Mouse (Mus musculus) forebrain, embryonic 11.5 days (tissue): ENCODE data around the gene Pramef12. TPM values are rescaled to one million over a fixed set of nuclear protein-coding genes. Genes with fewer than 3 reads are reported as not detected.
"Not testable (repeated sequence)": the region's sequence is repeated elsewhere in the genome, so short reads cannot be mapped to it uniquely, and the experiment has no call there.

ENCODE experiments used
- ATAC-seq: fragments of 200-750 bp; cut with Nextera tagmentation; replicated peaks from 2 replicates; pipeline ENCODE4 v1.8.0; 2017; ENCODE audit warnings: moderate TSS enrichment; ENCODE audit not compliant: low FRiP score
- DNase-seq: peaks from one replicate; pipeline ENCODE4 v3.0.0-alpha.2; 2017; ENCODE audit warnings: low spot score
- H3K27ac ChIP-seq: fragments of 300-500 bp; sonication (generic); 2 replicates; pipeline ENCODE4 v1.5.1; 2014; ENCODE audit warnings: low read depth, low read length
- H3K27me3 ChIP-seq: fragments of 300-500 bp; sonication (generic); 2 replicates; pipeline ENCODE4 v1.6.1; 2014; ENCODE audit warnings: mild to moderate bottlenecking, low read length, mixed read lengths; ENCODE audit not compliant: control insufficient read depth, insufficient read depth
- H3K36me3 ChIP-seq: fragments of 300-500 bp; sonication (generic); 2 replicates; pipeline ENCODE4 v1.6.1; 2014; ENCODE audit warnings: mild to moderate bottlenecking, low read length, moderate library complexity, mixed read lengths; ENCODE audit not compliant: control insufficient read depth, insufficient read depth
- H3K4me1 ChIP-seq: fragments of 300-500 bp; sonication (generic); replicated peaks from 2 replicates; pipeline ENCODE4 v1.6.1; 2014; ENCODE audit warnings: low read length, mixed read lengths; ENCODE audit not compliant: control insufficient read depth, insufficient read depth
- H3K4me2 ChIP-seq: fragments of 300-500 bp; sonication (generic); 2 replicates; pipeline ENCODE4 v1.6.1; 2014; ENCODE audit warnings: low read depth, mild to moderate bottlenecking, low read length, moderate library complexity, mixed read lengths; ENCODE audit not compliant: severe bottlenecking
- H3K4me3 ChIP-seq: fragments of 300-500 bp; sonication (generic); 2 replicates; pipeline ENCODE4 v1.5.1; 2014; ENCODE audit warnings: low read depth, low read length
- H3K9ac ChIP-seq: fragments of 300-500 bp; sonication (generic); 2 replicates; pipeline ENCODE4 v1.6.1; 2014; ENCODE audit warnings: low read length
- H3K9me3 ChIP-seq: fragments of 300-500 bp; sonication (generic); 2 replicates; pipeline ENCODE4 v1.6.1; 2016; ENCODE audit warnings: low read length, mixed read lengths; ENCODE audit not compliant: control insufficient read depth
- WGBS: fragments of 180-500 bp; shearing (Covaris S2); extraction: QIAGEN DNeasy Blood & Tissue Kit; methylation state at CpG from one replicate; pipeline ENCODE4 v1.1.7; 2014; 5-methylcytosine and 5-hydroxymethylcytosine counted together
- polyA plus RNA-seq: library from polyadenylated mRNA; unstranded; fragments of >200 nt; fragmentation: Nextera tagmentation; extraction: Ambion mirVana; gene quantifications from 2 replicates; pipeline ENCODE4 v1.2.1, GENCODE M21; 2014

The Pramef12 gene
- polyA plus RNA-seq, 1 experiment from 2014 or later, result not detected

GRCm38 (mm10) chr4:144424590-144424989 lies 16.3 kb upstream of the Pramef12 start:
- no peaks in the 10 kb centered on the region for H3K27me3 ChIP-seq
- no peak for DNase-seq
- H3K4me2 ChIP-seq, result no peak overlapping the region
- no peaks in the 10 kb centered on the region; the same call in 1 of the 2 replicates for H3K9me3 ChIP-seq
- no peaks in the 10 kb centered on the region for H3K36me3 ChIP-seq
- H3K9ac ChIP-seq, result no peak overlapping the region
- no peaks in the 10 kb centered on the region for H3K4me1 ChIP-seq
- no peak overlapping the region for H3K4me3 ChIP-seq
- no peak overlapping the region for H3K27ac ChIP-seq
- ATAC-seq, result no peak
- WGBS, result 82% methylated on average over 5 of the region's 5 CpGs

GRCm38 (mm10) chr4:144420644-144421043 lies 12.4 kb upstream of the Pramef12 start:
- Histone ChIP-seq H3K4me3 (no peak overlapping the region), H3K27me3 (no peaks in the 10 kb centered on the region), H3K36me3 (no peaks in the 10 kb centered on the region), H3K4me2 (no peak overlapping the region), H3K9ac (no peak overlapping the region), H3K9me3 (no peaks in the 10 kb centered on the region; the same call in 1 of the 2 replicates), H3K4me1 (no peaks in the 10 kb centered on the region), H3K27ac (no peak overlapping the region)
- DNase-seq (no peak), ATAC-seq (no peak)

GRCm38 (mm10) chr4:144406261-144406660 lies 2.0 kb downstream of the Pramef12 start:
- Histone ChIP-seq H3K36me3 (no peaks in the 10 kb centered on the region), H3K4me1 (no peaks in the 10 kb centered on the region), H3K27me3 (no peaks in the 10 kb centered on the region), H3K4me3 (no peak overlapping the region), H3K9ac (no peak overlapping the region), H3K9me3 (peaks cover 2% of the 10 kb centered on the region; the same call in 1 of the 2 replicates), H3K27ac (no peak overlapping the region), H3K4me2 (no peak overlapping the region)
- WGBS, result 51% methylated on average over 3 of the region's 3 CpGs
- DNase-seq (no peak), ATAC-seq (no peak)

DNA sequence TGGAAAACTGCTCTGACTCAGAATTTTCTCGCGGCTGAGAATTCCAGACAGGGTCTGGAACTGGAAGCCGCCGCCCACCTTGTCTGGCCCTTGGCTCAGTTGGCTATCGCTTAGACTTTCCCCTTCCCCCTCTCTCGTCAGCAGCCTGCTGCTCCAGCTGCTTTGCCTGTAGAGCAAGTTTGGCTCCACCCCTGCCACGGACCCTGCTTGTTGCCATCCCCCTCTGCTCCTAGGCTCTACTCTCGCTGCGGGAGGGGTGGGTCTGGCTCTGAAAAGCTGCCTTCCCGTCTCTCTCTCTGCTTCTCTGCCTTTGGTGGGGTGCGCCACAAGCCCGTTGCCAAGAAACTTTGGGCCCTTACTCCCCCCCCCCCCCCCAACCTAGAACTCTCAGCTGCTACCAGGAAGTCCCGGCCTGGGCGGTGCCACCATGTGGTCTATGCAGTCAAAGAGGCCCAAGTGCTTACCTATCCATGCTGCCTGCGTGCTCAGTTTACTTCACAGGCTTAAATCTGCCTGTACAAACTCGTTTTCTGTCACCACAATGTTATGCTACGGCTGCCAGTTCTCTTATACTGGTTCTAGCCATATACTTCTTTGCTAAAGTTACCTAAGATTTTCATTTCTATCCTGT lies 3.7 kb downstream of the Pramef12 start:
- Histone ChIP-seq H3K9ac (no peak overlapping the region), H3K27me3 (no peaks in the 10 kb centered on the region), H3K4me2 (0 out of 2 replicates have a peak overlapping the region, but pooled peaks have one; percentile 24), H3K36me3 (no peaks in the 10 kb centered on the region), H3K9me3 (peaks cover 2% of the 10 kb centered on the region; the same call in 1 of the 2 replicates), H3K4me1 (no peaks in the 10 kb centered on the region), H3K27ac (no peak overlapping the region), H3K4me3 (no peak overlapping the region)
- 8% methylated on average over 17 of the region's 17 CpGs for WGBS
- ATAC-seq (no peak; the same call in 1 of the 2 replicates), DNase-seq (peak; percentile 51)

GRCm38 (mm10) chr4:144402712-144403111 lies 5.6 kb downstream of the Pramef12 start:
- H3K4me3 ChIP-seq, result no peak overlapping the region
- H3K4me1 ChIP-seq, result no peaks in the 10 kb centered on the region
- H3K27me3 ChIP-seq, result no peaks in the 10 kb centered on the region
- no peaks in the 10 kb centered on the region for H3K9me3 ChIP-seq
- ATAC-seq (no peak), DNase-seq (no peak)
- H3K9ac ChIP-seq, result no peak overlapping the region
- no peaks in the 10 kb centered on the region for H3K36me3 ChIP-seq
- H3K4me2 ChIP-seq, result no peak overlapping the region
- H3K27ac ChIP-seq, result no peak overlapping the region
- WGBS, result 84% methylated on average over 4 of the region's 4 CpGs

DNA sequence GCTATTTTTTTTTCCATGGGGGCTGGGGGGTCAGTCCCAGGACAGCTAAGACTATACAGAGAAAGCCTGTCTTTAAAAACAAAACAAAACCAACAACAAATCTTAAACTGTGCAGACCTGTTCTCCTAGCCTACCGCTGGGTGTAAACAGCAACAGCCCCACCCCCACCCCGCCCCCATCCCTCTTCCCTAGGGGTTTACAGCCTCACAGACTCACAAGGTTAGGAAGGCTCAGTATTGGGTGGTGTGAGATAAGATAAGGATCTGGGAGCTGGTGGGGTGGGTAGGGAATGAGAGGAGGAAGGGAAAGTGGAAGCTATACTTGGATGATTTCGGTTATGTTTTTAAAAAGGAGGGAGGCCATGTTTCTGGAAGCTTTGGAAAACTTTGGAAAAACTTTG lies 11.9 kb downstream of the Pramef12 start:
- H3K9me3 ChIP-seq, result no peaks in the 10 kb centered on the region

DNA sequence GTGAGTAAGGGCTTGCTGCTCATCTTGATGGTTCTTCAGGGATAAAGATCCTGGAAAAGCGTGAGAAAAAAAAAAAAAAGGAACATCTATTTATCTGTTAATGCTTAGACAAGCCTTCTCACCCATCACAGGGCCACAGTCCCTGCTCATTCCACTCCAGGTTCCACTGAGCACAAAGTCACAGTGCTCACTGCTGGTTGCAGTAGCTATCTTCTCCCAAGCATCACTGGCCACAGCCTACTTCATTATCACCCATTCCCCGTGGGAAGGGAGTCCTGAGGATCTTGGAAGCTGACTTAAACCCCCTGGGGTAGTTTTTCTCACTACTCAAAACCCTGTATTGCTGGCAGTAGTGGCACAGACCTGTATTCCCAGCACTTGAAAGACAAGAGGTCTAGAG lies 30.4 kb downstream of the Pramef12 start, which contains the start of gene Pramef20:
TSS of gene Pramef20 (minus strand) at position 23 of the 400 bp plus-strand sequence.
- DNase-seq (no peak), ATAC-seq (no peak)
- Histone ChIP-seq H3K27me3 (no peaks in the 10 kb centered on the region), H3K9me3 (peaks cover 9% of the 10 kb centered on the region; the same call in 1 of the 2 replicates), H3K27ac (no peak within 1 kb of the TSS), H3K4me1 (no peaks in the 10 kb centered on the region), H3K4me3 (no peak within 1 kb of the TSS), H3K36me3 (no peaks in the 10 kb centered on the region), H3K9ac (no peak within 1 kb of the TSS), H3K4me2 (no peak within 1 kb of the TSS)
- 63% methylated on average over 2 of the region's 2 CpGs for WGBS

More for the DNA sequence above, 11.9 kb downstream of the Pramef12 start:
- ATAC-seq (no peak), DNase-seq (no peak)
- Histone ChIP-seq H3K27me3 (no peaks in the 10 kb centered on the region), H3K4me2 (no peak overlapping the region), H3K27ac (no peak overlapping the region), H3K36me3 (no peaks in the 10 kb centered on the region), H3K4me1 (no peaks in the 10 kb centered on the region), H3K4me3 (no peak overlapping the region), H3K9ac (no peak overlapping the region)
- 43% methylated on average over 3 of the region's 3 CpGs for WGBS

GRCm38 (mm10) chr4:144357642-144358041 lies 50.6 kb downstream of the Pramef12 start, which contains the start of gene Gm13119:
Gm13119 (plus strand) TSS chr4:144357942.
- not testable (repeated sequence) for H3K4me2 ChIP-seq, H3K4me1 ChIP-seq, DNase-seq, H3K27me3 ChIP-seq, H3K36me3 ChIP-seq, ATAC-seq, H3K9ac ChIP-seq, H3K4me3 ChIP-seq, H3K9me3 ChIP-seq, H3K27ac ChIP-seq
- 79% methylated on average over 3 of the region's 3 CpGs for WGBS
